Mouse (Mus musculus): ENCODE results near the gene Six2. TPM values are rescaled to one million over a fixed set of nuclear protein-coding genes. Genes with fewer than 3 reads are reported as not detected.
"Not testable (repeated sequence)": the region's sequence is repeated elsewhere in the genome, so short reads cannot be mapped to it uniquely, and the experiment has no call there.

Six2 gene
- total RNA-seq, 2 experiments from 2014 or later = 0.87 to 0.93 TPM

GRCm38 (mm10) chr17:85690323-85690968 is 2.4 kb upstream of the Six2 start:
- no peak for DNase-seq (ENCODE audit: low spot score in 2 of 2)

GRCm38 (mm10) chr17:85689807-85690319 is 1.8 kb upstream of the Six2 start:
- DNase-seq (ENCODE audit: low spot score in 2 of 2) = no peak

GRCm38 (mm10) chr17:85688911-85689806 is 1.1 kb upstream of the Six2 start:
- no peak for DNase-seq (ENCODE audit: low spot score in 2 of 2)

GRCm38 (mm10) chr17:85687421-85688235 is 446 bp downstream of the Six2 start:
- no peak for DNase-seq (ENCODE audit: low spot score in 2 of 2)

DNA sequence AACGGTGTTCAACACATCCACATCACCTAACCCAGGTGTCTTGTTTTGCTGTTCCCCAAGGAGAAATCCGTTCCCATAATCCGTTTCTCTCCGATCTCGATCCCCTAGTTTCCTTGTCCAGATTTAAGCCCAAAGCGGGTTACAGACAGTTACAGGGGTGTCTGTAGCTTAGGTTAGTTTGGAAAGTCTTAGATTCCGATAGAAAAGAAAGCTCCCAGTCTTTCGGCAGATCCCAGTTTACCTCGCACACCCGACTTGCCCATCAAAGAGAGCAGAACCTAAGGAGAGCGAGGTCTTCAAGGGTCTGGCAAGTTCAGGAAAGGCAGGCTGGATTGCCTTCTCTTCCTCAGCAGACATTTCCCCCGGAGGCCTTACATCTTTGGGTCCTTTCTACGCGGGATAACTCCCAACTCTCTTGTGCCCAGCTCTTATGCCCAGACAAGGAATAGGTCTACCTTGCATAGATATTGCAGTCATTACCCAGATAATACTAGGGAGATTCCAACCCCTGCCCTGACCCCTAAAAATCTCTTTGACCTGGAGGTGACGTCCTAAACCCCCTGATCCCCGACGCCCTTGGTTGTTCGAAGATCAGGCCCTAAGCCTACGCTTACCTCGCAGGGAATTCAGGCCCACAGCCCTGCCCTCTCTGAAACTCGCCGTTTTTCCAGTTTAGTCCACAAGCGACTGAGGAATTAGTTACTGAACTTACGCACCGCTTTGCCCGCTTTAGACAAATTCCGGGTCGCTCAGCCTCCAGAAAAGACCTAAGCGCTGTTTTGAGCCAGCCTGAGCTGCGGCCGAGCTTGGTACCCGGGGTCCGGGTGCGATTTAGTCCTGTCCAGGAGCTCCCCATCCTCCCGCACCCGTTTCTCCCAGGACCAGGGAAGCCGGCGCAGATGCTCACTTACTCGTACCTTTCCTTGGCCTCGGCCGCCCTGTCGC is 1.3 kb downstream of the Six2 start:
- DNase-seq (ENCODE audit: low spot score in 2 of 2) = no peak

- DNase-seq (ENCODE audit: low spot score in 2 of 2) = no peak
Measured at GRCm38 (mm10) chr17:85685689-85686281, 2.3 kb downstream of the Six2 start.

GRCm38 (mm10) chr17:85684841-85685688 is 3.0 kb downstream of the Six2 start:
- DNase-seq (ENCODE audit: low spot score in 2 of 2) = no peak

DNA sequence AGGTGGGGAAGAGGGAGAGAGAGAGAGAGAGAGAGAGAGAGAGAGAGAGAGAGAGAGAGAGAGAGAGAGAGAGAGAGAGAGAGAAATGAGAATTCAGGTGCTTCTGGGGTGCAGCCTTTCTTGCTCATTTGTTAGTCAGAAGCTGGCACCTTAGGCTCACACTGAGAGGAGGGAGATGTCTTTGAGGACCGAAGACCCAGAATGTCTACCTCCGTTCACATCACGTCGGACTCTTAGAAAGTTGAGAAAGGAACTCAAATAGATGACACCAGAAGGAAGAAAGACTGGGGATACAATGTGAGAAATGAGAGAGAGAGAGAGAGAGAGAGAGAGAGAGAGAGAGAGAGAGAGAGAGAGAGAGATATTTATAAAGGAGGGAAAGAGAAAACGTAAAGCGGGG is 3.6 kb downstream of the Six2 start:
- DNase-seq (ENCODE audit: low spot score in 2 of 2) = not testable (repeated sequence)

- DNase-seq (ENCODE audit: low spot score in 2 of 2) = no peak
Measured at GRCm38 (mm10) chr17:85683984-85684307, 4.1 kb downstream of the Six2 start.

DNA sequence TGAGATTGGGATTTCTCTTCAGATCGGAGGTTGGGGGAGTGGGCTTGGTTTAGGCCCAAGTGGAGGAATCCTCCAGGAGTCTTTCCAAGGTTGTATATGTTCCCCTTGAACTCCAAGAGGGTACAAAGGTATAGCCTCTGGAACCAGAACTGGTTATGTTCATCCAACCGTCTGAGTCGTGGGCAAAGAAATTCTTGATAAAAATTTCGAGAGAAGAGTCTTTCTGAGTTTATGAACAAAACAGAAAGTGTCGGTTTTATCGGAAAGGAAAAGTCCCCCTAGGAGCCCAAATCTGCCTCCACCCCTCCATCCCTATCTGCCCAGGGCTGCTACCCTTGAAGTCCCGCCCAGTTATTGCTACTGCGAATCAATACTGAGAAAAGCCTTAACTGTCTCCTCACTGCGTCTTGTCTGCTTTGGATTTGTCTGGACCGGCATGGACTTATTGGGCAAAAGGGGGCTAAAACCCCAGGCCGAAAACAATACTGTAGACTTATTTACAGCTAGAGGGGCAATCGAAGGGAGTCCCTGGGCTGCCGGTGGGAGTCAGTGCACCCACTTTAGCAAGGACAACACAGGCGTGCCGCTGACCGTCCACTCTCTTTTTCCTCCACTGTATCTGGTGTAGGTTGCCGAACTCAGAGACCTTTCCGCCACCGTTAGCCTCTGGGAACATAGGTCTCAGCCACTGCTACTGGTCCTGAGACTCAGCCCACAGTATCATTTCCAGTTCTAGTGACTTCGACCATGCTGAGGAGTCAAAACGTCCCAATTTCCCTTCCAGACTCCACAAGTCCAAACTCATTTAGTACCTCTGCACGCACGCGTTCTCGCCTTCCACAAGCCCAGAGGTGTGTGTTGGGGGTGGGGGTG is 4.7 kb downstream of the Six2 start:
- no peak for DNase-seq (ENCODE audit: low spot score in 2 of 2)

DNA sequence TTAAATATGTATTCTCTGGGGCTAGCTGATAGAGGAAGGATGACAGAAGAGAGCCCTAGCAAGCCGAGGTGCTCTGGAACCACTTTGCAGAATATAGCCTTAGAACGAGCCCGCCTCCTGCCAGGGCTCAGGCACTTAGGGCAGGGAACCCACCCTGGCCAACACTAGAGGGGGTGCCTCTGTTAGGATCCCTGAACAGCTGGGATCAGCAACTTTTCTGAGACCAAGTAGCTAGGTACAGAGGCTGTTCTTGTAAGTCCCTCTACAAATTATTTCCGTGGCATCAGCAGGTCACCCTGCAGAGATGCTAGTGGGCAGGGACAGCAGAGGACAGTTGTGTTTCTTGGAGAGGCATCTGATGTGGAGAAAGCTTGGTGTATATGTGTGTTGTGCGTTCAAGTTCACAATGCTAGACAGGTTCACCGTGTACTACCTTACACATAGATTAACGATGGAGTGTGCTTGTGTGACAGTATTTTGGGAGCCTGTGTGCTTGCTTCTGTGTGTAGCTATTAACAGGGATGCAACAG is 5.8 kb downstream of the Six2 start:
- DNase-seq (ENCODE audit: low spot score in 2 of 2) = no peak

DNA sequence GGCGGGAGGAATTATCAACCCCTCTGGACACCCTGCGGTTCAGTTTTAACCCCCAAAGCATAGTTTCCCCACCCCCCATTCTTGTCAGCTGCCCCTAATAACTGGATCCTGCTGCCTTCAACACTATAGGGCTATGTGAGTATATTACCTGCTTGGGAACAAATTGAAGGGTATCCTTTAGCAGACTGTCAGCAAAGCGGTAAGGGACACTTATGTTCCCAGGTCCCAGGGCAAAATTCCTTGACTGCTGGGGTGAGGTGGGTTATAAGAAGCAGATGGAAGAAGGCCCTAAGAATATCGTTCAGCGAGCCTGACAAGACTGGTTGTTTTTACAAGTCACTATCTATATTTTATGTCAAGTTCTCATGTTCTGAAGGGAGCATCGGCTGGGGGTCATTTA is 6.3 kb downstream of the Six2 start:
- DNase-seq (ENCODE audit: low spot score in 2 of 2) = no peak

DNA sequence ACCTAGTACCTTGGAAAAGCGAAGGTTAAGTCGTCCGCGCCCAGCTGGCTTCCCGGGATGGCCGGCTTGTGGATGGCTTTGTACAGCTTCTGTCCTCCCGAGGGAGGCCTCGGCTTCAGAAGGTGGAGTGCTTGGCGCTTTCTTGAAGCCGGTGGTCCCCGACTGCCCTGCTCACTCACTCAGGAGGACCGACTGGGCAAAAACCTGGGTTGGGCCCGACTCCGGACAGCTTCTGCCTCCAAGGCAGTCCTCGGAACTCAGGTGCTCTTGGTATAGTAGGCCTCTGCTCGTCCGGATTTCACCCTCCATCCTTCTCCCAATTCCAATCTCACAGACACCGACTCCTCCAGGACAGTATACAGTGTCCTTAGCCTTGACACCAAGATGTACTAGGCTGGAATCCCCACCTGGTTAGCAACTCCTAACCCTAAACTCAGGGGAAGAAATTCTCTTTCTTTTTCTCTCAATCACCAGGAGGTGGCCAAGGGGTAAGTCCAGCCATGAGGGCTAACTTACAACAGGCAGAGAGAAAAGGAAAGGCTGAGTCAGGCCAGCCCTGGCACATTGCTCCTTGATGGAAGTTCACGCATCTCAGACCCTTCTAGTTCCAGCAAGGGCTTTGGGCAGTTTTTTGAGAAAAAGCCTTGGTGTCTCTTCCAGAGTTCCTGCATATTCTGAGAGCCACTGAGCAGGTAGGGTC is 7.1 kb downstream of the Six2 start:
- DNase-seq (ENCODE audit: low spot score in 2 of 2) = no peak

- no peak for DNase-seq (ENCODE audit: low spot score in 2 of 2)
Measured at GRCm38 (mm10) chr17:85680116-85680850, 7.8 kb downstream of the Six2 start.

- DNase-seq (ENCODE audit: low spot score in 2 of 2) = no peak
Measured at GRCm38 (mm10) chr17:85679651-85680050, 8.4 kb downstream of the Six2 start.

- peak; percentile 75 for DNase-seq (ENCODE audit: low spot score in 2 of 2)
Measured at GRCm38 (mm10) chr17:85664618-85665320, 23.3 kb downstream of the Six2 start.

Measured in left cerebral cortex, adult 18-20 months (tissue).